18 mouse cellular contexts compared by ENCODE assay signal in the genomic region with DNA sequence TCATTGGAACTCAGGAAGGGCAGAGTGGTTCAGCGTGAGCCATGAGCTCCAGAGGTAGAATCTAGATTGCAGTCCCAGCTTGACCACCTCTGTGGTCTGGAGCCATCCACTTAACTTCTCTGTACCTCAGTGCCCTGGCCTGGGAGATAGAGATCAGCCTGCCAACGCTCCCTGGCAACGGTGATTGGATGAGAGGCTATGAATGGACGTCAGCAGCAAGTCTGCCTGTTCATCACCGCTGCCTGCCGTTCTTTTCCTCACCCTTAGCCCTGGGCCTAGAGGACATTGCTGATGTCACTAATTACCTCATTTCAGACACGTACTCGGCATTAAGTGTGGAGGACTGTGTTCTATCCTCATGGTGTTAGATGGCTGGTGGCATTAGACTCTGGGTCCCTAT.
"Had no signal": no experiment of that assay in that cellular context is flagged by ENCODE, and none has a peak within 500 bp of the region (broad histone marks: within the 10 kb centered on the region; RNA-seq: fewer than 3 reads in every experiment).

No protein-coding gene starts in this region.

- H3K9me3 ChIP-seq: kidney, embryonic 15.5 days; liver, embryonic 13.5 days; midbrain, embryonic 10.5 days; midbrain, embryonic 13.5 days; neural tube, embryonic 13.5 days; stomach, embryonic 15.5 days had no signal

- DNase-seq: kidney, postnatal 10 days; kidney, postnatal 36 days; layer of hippocampus, postnatal 36 days; liver, embryonic 13.5 days; lung, adult 2 months; lung, postnatal 14 days; lung, postnatal 4 days; right cerebral cortex, postnatal 25 days; spleen, adult 18-20 months; thymus, postnatal 36 days had no signal

- ATAC-seq: midbrain, embryonic 13.5 days; midbrain, embryonic 16.5 days had no signal

- H3K4me2 ChIP-seq: kidney, embryonic 15.5 days; liver, embryonic 13.5 days; midbrain, embryonic 13.5 days; neural tube, embryonic 13.5 days; stomach, embryonic 15.5 days had no signal

- H3K9ac ChIP-seq: kidney, embryonic 15.5 days; liver, embryonic 13.5 days; midbrain, embryonic 13.5 days; stomach, embryonic 15.5 days had no signal

- H3K36me3 ChIP-seq: kidney, embryonic 15.5 days; liver, embryonic 13.5 days; midbrain, embryonic 10.5 days; midbrain, embryonic 13.5 days; neural tube, embryonic 13.5 days; stomach, embryonic 15.5 days had no signal

- H3K4me3 ChIP-seq: kidney, embryonic 15.5 days; left cerebral cortex, adult 2 months; liver, embryonic 13.5 days; midbrain, embryonic 10.5 days; midbrain, embryonic 13.5 days; myocyte; neural tube, embryonic 13.5 days; stomach, embryonic 15.5 days had no signal

- H3K27ac ChIP-seq: kidney, embryonic 15.5 days; left cerebral cortex, adult 2 months; liver, embryonic 13.5 days; midbrain, embryonic 13.5 days; stomach, embryonic 15.5 days had no signal
